Mouse (Mus musculus): ENCODE results near the gene Hmgcll1. TPM values are rescaled to one million over a fixed set of nuclear protein-coding genes. Genes with fewer than 3 reads are reported as not detected.

The Hmgcll1 gene
- total and polyA plus RNA-seq, 2 experiments from 2014 or later: 18.9 to 32.4 TPM

DNA sequence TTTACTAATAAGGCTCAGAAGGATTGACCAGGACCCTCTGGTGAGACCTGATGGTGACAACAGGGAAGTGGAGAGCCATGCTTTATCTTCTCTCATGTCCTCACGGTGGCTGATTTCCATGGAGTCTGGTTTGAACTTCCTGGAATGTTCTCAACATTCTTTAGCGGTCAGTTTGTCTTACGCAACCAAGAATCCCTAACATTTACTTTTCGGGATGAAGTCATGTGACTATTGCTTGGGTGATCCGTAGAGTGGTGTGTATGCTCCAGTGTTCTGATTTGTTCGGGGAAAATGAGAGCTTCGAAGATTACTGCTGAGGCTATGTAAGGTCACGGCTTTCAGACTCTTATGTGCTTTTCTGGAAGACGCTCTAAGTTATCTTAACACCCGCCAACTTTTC is 1.9 kb downstream of the Hmgcll1 start:
- H3K4me2 ChIP-seq (ENCODE audit: low read depth, low read length, poor library complexity, severe bottlenecking): no peak overlapping the region
- DNase-seq (ENCODE audit: low spot score) (no peak), ATAC-seq (ENCODE audit: low FRiP score) (no peak)

DNA sequence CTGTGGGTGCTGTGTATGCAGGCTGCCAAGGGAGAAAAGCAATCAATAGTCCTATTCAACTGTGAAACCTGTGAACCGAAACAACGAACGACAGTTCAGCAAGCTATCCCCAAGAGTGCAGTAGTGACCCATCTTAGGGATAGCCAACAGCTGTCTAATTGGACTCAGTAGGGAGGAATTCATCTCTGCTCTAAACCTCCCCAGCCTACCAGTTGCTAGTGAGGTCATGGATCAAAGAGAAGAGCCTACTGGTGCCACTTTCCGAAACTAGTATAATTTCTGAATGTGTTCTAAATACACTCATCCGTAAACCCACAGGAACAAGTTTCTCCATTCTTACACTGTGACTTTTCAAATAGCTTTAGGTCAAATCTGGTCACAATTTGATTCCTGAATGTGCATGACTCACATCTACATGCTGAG is 8.9 kb downstream of the Hmgcll1 start:
- 50% methylated on average over 5 of the region's 5 CpGs for WGBS
- H3K27me3 ChIP-seq (ENCODE audit: insufficient read depth, low read length): no peaks in the 10 kb centered on the region
- ATAC-seq (ENCODE audit: low FRiP score): no peak
- no peak overlapping the region for H3K27ac ChIP-seq (ENCODE audit: low read depth, low read length)
- no peaks in the 10 kb centered on the region for H3K9me3 ChIP-seq (ENCODE audit: low read length)
- no peak overlapping the region for H3K9ac ChIP-seq (replicated peaks; ENCODE audit: low read length, poor library complexity, severe bottlenecking)
- no peak for DNase-seq (ENCODE audit: low spot score)
- no peaks in the 10 kb centered on the region for H3K36me3 ChIP-seq (ENCODE audit: insufficient read depth, low read length)
- H3K4me3 ChIP-seq (ENCODE audit: low read depth, low read length): no peak overlapping the region
- H3K4me1 ChIP-seq (ENCODE audit: insufficient read depth, low read length): no peaks in the 10 kb centered on the region; the same call in 1 of the 2 replicates
- TF ChIP-seq CTCF (IDR thresholded peaks at IDR 0.05): no peak
- H3K4me2 ChIP-seq (ENCODE audit: low read depth, low read length, poor library complexity, severe bottlenecking): no peak overlapping the region

More for the DNA sequence above, 1.9 kb downstream of the Hmgcll1 start:
- H3K27ac ChIP-seq (ENCODE audit: low read depth, low read length): no peak overlapping the region
- H3K36me3 ChIP-seq (ENCODE audit: insufficient read depth, low read length): no peaks in the 10 kb centered on the region
- H3K4me1 ChIP-seq (ENCODE audit: insufficient read depth, low read length): 0 out of 2 replicates have a peak, but pooled peaks cover 6% of the 10 kb centered on the region
- no peaks in the 10 kb centered on the region for H3K9me3 ChIP-seq (ENCODE audit: low read length)
- 93% methylated on average over 10 of the region's 10 CpGs for WGBS
- H3K9ac ChIP-seq (replicated peaks; ENCODE audit: low read length, poor library complexity, severe bottlenecking): no peak overlapping the region
- no peak for TF ChIP-seq CTCF (IDR thresholded peaks at IDR 0.05)
- no peak overlapping the region for H3K4me3 ChIP-seq (ENCODE audit: low read depth, low read length)
- no peaks in the 10 kb centered on the region for H3K27me3 ChIP-seq (ENCODE audit: insufficient read depth, low read length)

DNA sequence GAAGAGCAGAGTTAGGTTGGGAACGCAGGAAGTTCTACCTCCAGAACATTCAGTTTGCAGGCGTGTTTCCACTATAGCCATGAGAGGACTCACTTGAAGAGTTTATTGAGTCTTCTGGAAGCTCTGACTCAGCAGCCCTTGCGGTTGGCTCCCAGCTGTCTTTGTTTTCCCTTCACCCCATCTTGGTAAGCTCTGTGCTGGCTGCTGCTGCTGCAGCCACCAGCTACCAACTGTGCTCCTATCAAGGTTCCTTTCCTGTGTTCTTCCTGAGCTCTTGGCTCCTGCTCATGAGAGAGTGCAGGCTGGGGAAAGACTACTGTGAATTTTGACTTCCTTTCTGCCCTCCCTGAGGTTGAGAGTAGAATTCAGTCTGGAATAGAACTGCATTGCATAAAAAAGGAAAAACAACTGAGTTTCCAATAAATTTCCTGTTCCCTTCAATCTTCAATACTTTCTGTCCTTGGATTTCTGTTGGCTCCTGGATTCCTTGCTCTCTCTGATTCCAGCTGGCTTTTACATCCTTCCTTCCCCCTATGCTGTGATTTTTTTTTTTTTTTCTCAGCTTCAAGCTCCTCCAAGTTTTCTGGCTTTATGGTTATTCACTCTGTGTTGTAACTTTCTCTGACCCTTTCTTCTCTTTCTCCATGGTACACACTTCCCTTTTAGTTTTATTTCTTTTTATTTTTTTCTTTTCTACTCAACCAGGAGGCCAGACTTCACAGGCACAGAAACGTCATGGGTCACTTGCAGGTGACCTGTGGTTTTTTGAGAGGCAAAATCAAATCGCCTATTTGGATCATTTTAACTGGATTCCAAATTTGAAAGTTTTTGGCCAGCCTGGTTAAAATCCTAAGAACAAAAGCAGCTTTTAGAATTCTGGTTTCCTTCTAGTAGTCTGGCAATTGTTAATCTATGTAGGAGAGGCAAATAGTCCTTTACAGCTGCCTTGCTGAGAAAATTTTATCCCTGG is 9.9 kb downstream of the Hmgcll1 start:
- TF ChIP-seq CTCF (IDR thresholded peaks at IDR 0.05): no peak
- no peaks in the 10 kb centered on the region for H3K36me3 ChIP-seq (ENCODE audit: insufficient read depth, low read length)
- no peak overlapping the region for H3K4me2 ChIP-seq (ENCODE audit: low read depth, low read length, poor library complexity, severe bottlenecking)
- 34% methylated on average over 5 of the region's 5 CpGs for WGBS
- no peak overlapping the region for H3K9ac ChIP-seq (replicated peaks; ENCODE audit: low read length, poor library complexity, severe bottlenecking)
- no peak for ATAC-seq (ENCODE audit: low FRiP score)
- no peaks in the 10 kb centered on the region for H3K9me3 ChIP-seq (ENCODE audit: low read length)
- H3K27me3 ChIP-seq (ENCODE audit: insufficient read depth, low read length): no peaks in the 10 kb centered on the region
- no peak overlapping the region for H3K4me3 ChIP-seq (ENCODE audit: low read depth, low read length)
- H3K27ac ChIP-seq (ENCODE audit: low read depth, low read length): no peak overlapping the region
- DNase-seq (ENCODE audit: low spot score): no peak
- no peaks in the 10 kb centered on the region; the same call in 1 of the 2 replicates for H3K4me1 ChIP-seq (ENCODE audit: insufficient read depth, low read length)

DNA sequence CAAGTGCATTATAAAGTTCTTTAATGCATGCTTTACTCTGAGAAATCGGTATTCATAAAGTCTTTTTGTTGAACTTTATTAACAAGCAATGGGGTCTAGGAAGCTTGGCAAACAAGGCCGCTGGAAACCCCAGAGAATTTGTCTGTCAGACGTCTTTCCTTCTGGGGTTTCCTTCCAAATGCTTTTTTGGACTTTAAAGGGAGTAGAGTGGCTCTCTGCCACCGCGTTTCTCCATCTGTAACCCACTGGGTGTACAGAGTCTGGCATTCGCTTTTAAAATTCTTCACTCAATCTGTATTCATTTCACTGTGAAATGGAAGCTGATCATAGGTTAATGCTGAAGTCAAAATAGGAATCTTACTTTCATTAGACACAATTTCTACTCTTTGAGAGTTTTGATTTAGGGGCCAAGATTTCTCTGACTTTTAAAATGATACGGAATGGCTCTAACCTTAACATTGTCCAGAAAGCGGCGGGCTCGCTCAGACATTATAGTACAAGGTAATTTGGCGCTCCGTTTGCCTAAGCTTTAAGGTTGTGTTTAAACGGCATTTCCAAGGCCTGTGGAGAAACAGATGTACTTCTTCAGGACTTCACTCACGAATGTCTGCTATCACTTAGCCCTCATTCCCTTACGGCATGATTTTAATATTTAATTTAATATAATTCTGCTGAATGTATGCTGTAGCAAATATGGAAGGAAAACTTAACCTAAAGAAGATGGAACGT is 15.0 kb downstream of the Hmgcll1 start:
- Histone ChIP-seq H3K36me3 (ENCODE audit: insufficient read depth, low read length) (no peaks in the 10 kb centered on the region), H3K9me3 (ENCODE audit: low read length) (no peaks in the 10 kb centered on the region), H3K27ac (ENCODE audit: low read depth, low read length) (no peak overlapping the region), H3K4me3 (ENCODE audit: low read depth, low read length) (no peak overlapping the region), H3K9ac (replicated peaks; ENCODE audit: low read length, poor library complexity, severe bottlenecking) (no peak overlapping the region), H3K4me2 (ENCODE audit: low read depth, low read length, poor library complexity, severe bottlenecking) (no peak overlapping the region), H3K27me3 (ENCODE audit: insufficient read depth, low read length) (no peaks in the 10 kb centered on the region), H3K4me1 (ENCODE audit: insufficient read depth, low read length) (no peaks in the 10 kb centered on the region)
- DNase-seq (ENCODE audit: low spot score) (no peak), ATAC-seq (ENCODE audit: low FRiP score) (no peak)
- TF ChIP-seq CTCF (IDR thresholded peaks at IDR 0.05): no peak
- WGBS: 82% methylated on average over 16 of the region's 16 CpGs

DNA sequence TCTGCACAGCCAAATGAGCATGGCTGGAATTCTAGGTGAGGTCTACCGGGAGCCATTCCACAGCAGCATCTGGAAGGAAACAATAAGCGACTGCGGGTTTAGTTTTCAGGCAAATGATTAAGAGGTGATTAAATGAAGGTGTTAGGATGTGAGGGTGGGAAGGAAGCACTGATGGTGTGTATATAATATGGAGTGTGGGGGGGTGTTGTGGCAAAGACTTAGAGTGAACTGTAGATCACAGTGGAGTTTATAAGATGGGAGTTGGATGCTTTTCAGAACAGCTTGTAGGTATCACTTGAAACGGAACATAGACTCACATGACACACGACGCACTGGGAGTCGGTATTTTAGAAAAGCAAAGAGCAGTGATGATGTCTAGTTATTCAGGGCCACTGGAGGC is 20.4 kb downstream of the Hmgcll1 start:
- no peak overlapping the region for H3K9ac ChIP-seq (replicated peaks; ENCODE audit: low read length, poor library complexity, severe bottlenecking)
- no peak overlapping the region for H3K27ac ChIP-seq (ENCODE audit: low read depth, low read length)
- H3K36me3 ChIP-seq (ENCODE audit: insufficient read depth, low read length): no peaks in the 10 kb centered on the region
- DNase-seq (ENCODE audit: low spot score) (no peak), ATAC-seq (ENCODE audit: low FRiP score) (no peak)
- H3K4me3 ChIP-seq (ENCODE audit: low read depth, low read length): no peak overlapping the region
- TF ChIP-seq CTCF (IDR thresholded peaks at IDR 0.05): no peak
- H3K27me3 ChIP-seq (ENCODE audit: insufficient read depth, low read length): no peaks in the 10 kb centered on the region
- WGBS: 85% methylated on average over 7 of the region's 7 CpGs
- no peaks in the 10 kb centered on the region for H3K4me1 ChIP-seq (ENCODE audit: insufficient read depth, low read length)
- no peaks in the 10 kb centered on the region for H3K9me3 ChIP-seq (ENCODE audit: low read length)
- H3K4me2 ChIP-seq (ENCODE audit: low read depth, low read length, poor library complexity, severe bottlenecking): no peak overlapping the region
